Mouse (Mus musculus): ENCODE measurements at regions not wholly inside any gene's neighbourhood (a gene's known extent, or its start where the extent isn't known, plus 50 kb on each side); places are given as distances from the start of the nearest gene placed in this dataset.

GRCm38 (mm10) chr10:125498347-125498746 lies 109.1 kb upstream of the Slc16a7 start:
- no peak for TF ChIP-seq SMC3 (IDR thresholded peaks at IDR 0.05; ENCODE audit: low read depth, low read length)
- no peak for TF ChIP-seq ZC3H11A (IDR thresholded peaks at IDR 0.05; ENCODE audit: low read depth, low read length)
- TF ChIP-seq UBTF (IDR thresholded peaks at IDR 0.05; ENCODE audit: borderline replicate concordance, insufficient read depth, low read depth, low read length): no peak
- no peak for TF ChIP-seq ZMIZ1 (IDR thresholded peaks at IDR 0.05; ENCODE audit: low read depth, low read length)
- TF ChIP-seq CHD2 (IDR thresholded peaks at IDR 0.05; ENCODE audit: low read length): no peak
- TF ChIP-seq JUND (IDR thresholded peaks at IDR 0.05; ENCODE audit: low read depth, low read length): no peak
- no peak for TF ChIP-seq E2F4 (IDR thresholded peaks at IDR 0.05; ENCODE audit: borderline replicate concordance, low read depth, low read length)
- TF ChIP-seq MAZ (IDR thresholded peaks at IDR 0.05; ENCODE audit: low read depth, low read length): no peak
- no peak for TF ChIP-seq BHLHE40 (IDR thresholded peaks at IDR 0.05; ENCODE audit: borderline replicate concordance, low read depth, low read length)
- TF ChIP-seq POLR2AphosphoS5 (IDR thresholded peaks at IDR 0.05; ENCODE audit: borderline replicate concordance, low read depth, low read length): no peak
- TF ChIP-seq TCF12 (IDR thresholded peaks at IDR 0.05; ENCODE audit: low read depth, low read length): no peak
- TF ChIP-seq MAFK (IDR thresholded peaks at IDR 0.05; ENCODE audit: borderline replicate concordance, low read depth, low read length): no peak
- no peak for TF ChIP-seq POLR2A (IDR thresholded peaks at IDR 0.05; ENCODE audit: control insufficient read depth in 1 of 2, insufficient read depth in 1 of 2, low read depth in 1 of 2, low read length in 2 of 2, poor library complexity in 1 of 2)
- no peak for TF ChIP-seq GABPA (IDR thresholded peaks at IDR 0.05; ENCODE audit: low read depth, low read length)
- TF ChIP-seq KAT2A (conservative IDR thresholded peaks at IDR 0.05; ENCODE audit: low read depth, low read length): no peak
- TF ChIP-seq TBP (IDR thresholded peaks at IDR 0.05; ENCODE audit: low read depth, low read length): no peak
- Histone ChIP-seq H3K27me3 (ENCODE audit: control insufficient read depth in 1 of 2, insufficient read depth in 2 of 2, low read length in 2 of 2) (no peaks in the 10 kb centered on the region), H3K9me3 (replicated peaks; ENCODE audit: insufficient read depth, low read length) (no peaks in the 10 kb centered on the region), H3K9ac (ENCODE audit: control insufficient read depth, low read depth, low read length, poor library complexity, severe bottlenecking) (no peak overlapping the region), H3K27ac (ENCODE audit: control insufficient read depth, low read depth, low read length) (no peak overlapping the region), H3K36me3 (ENCODE audit: control insufficient read depth in 1 of 2, insufficient read depth in 2 of 2, low read length in 2 of 2) (no peaks in the 10 kb centered on the region), H3K79me2 (ENCODE audit: control insufficient read depth, insufficient read depth, low read length, poor library complexity) (no peaks in the 10 kb centered on the region), H3K4me3 (ENCODE audit: control insufficient read depth in 1 of 2, insufficient read depth in 1 of 2, low read depth in 2 of 2, low read length in 2 of 2) (no peak overlapping the region), H3K4me1 (ENCODE audit: control insufficient read depth in 1 of 2, insufficient read depth in 2 of 2, low read length in 2 of 2) (no peaks in the 10 kb centered on the region)
- DNase-seq (ENCODE audit: low read depth, low spot score): no peak

- H3K27ac ChIP-seq (ENCODE audit: control insufficient read depth, low read depth, low read length): no peak overlapping the region
- H3K4me1 ChIP-seq (ENCODE audit: control insufficient read depth in 1 of 2, insufficient read depth in 2 of 2, low read length in 2 of 2): no peaks in the 10 kb centered on the region
- TF ChIP-seq TCF12 (IDR thresholded peaks at IDR 0.05; ENCODE audit: low read depth, low read length): no peak
- no peak for TF ChIP-seq USF1 (IDR thresholded peaks at IDR 0.05; ENCODE audit: low read depth, low read length)
- no peak for TF ChIP-seq MAZ (IDR thresholded peaks at IDR 0.05; ENCODE audit: low read depth, low read length)
- no peak for TF ChIP-seq MYC (IDR thresholded peaks at IDR 0.05; ENCODE audit: low read depth, low read length)
- TF ChIP-seq SIN3A (IDR thresholded peaks at IDR 0.05; ENCODE audit: low read length): no peak
- no peak for TF ChIP-seq UBTF (IDR thresholded peaks at IDR 0.05; ENCODE audit: borderline replicate concordance, insufficient read depth, low read depth, low read length)
- TF ChIP-seq CTCF (IDR thresholded peaks at IDR 0.05 in 2 of 3, conservative IDR thresholded peaks at IDR 0.05 in 1 of 3; ENCODE audit: control insufficient read depth in 1 of 3, insufficient read depth in 1 of 3, low read depth in 2 of 3, low read length in 3 of 3, poor library complexity in 1 of 3, severe bottlenecking in 1 of 3): no peak
- no peak for TF ChIP-seq ETS1 (IDR thresholded peaks at IDR 0.05; ENCODE audit: low read depth, low read length)
- no peak for TF ChIP-seq POLR2AphosphoS2 (IDR thresholded peaks at IDR 0.05; ENCODE audit: low read length)
- no peak for TF ChIP-seq CHD1 (IDR thresholded peaks at IDR 0.05; ENCODE audit: low read depth, low read length)
- TF ChIP-seq KAT2A (conservative IDR thresholded peaks at IDR 0.05; ENCODE audit: low read depth, low read length): no peak
- TF ChIP-seq BHLHE40 (IDR thresholded peaks at IDR 0.05; ENCODE audit: borderline replicate concordance, low read depth, low read length): no peak
- no peak for TF ChIP-seq GABPA (IDR thresholded peaks at IDR 0.05; ENCODE audit: low read depth, low read length)
- no peak for TF ChIP-seq MAX (IDR thresholded peaks at IDR 0.05; ENCODE audit: low read length)
- no peak for TF ChIP-seq RAD21 (IDR thresholded peaks at IDR 0.05; ENCODE audit: low read depth, low read length)
- TF ChIP-seq MXI1 (IDR thresholded peaks at IDR 0.05; ENCODE audit: low read depth, low read length): no peak
- TF ChIP-seq CHD2 (IDR thresholded peaks at IDR 0.05; ENCODE audit: low read length): no peak
- TF ChIP-seq POLR2A (IDR thresholded peaks at IDR 0.05; ENCODE audit: control insufficient read depth in 1 of 2, insufficient read depth in 1 of 2, low read depth in 1 of 2, low read length in 2 of 2, poor library complexity in 1 of 2): no peak
- no peak for TF ChIP-seq ZC3H11A (IDR thresholded peaks at IDR 0.05; ENCODE audit: low read depth, low read length)
- no peak for TF ChIP-seq MEF2A (IDR thresholded peaks at IDR 0.05; ENCODE audit: extremely low read depth, insufficient replicate concordance, low read depth, low read length, poor library complexity, severe bottlenecking)
- no peaks in the 10 kb centered on the region for H3K36me3 ChIP-seq (ENCODE audit: control insufficient read depth in 1 of 2, insufficient read depth in 2 of 2, low read length in 2 of 2)
- H3K9ac ChIP-seq (ENCODE audit: control insufficient read depth, low read depth, low read length, poor library complexity, severe bottlenecking): no peak overlapping the region
- no peak for DNase-seq (ENCODE audit: low read depth, low spot score)
- H3K27me3 ChIP-seq (ENCODE audit: control insufficient read depth in 1 of 2, insufficient read depth in 2 of 2, low read length in 2 of 2): no peaks in the 10 kb centered on the region
- no peaks in the 10 kb centered on the region for H3K9me3 ChIP-seq (replicated peaks; ENCODE audit: insufficient read depth, low read length)
- H3K79me2 ChIP-seq (ENCODE audit: control insufficient read depth, insufficient read depth, low read length, poor library complexity): no peaks in the 10 kb centered on the region
- H3K4me3 ChIP-seq (ENCODE audit: control insufficient read depth in 1 of 2, insufficient read depth in 1 of 2, low read depth in 2 of 2, low read length in 2 of 2): no peak overlapping the region
Observed at GRCm38 (mm10) chr10:125500338-125500737, 111.1 kb upstream of the Slc16a7 start.
